Mouse (Mus musculus) liver, adult (tissue): Measurements from ENCODE around the gene Trmt112.

Experiments
- GATA4 ChIP-seq: IDR thresholded peaks from 2 replicates; pipeline ENCODE4 v1.6.1; 2014; ENCODE audit warnings: mild to moderate bottlenecking, low read length; ENCODE audit not compliant: insufficient replicate concordance

The Trmt112 gene

DNA sequence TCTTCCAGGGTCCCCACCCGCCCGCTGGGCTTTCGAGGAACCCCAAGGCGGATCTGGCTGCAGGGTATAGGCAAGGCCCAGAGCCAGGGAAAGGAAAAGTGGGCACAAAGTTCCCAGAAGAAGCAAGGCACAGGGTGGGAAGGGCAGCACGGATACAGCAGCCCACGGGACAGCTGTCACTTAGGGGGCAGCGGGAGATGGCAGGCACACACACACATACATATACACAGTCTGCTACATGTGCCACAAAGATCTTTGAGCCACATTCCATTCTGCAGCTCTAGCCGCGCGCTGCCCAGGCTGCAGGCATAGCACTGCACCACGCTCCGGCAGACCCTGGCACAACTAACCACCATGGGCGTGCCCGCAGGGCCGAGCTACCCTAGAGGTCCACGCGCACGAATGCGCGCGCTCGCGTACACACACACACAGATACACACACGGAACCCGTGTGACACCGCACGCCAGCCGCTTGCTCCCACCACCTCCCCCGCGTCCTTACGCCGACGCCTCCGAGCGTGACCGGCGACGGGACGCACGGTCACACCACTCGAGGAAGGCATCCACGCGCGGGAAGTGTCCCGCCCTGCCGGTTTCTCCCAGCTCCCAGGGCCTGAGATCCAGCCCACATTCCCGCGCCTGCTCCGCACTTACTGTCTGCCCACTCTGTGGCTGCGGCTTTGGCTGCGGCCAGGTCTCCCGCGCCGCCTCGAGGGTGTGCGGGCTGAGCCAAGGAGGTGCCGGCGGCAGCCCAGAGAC lies 24.1 kb downstream of the Trmt112 start:
- no peak for TF ChIP-seq GATA4

- TF ChIP-seq GATA4: no peak
Measured at GRCm38 (mm10) chr19:6934195-6934977, 24.9 kb downstream of the Trmt112 start, which contains the start of gene Kcnk4. Kcnk4 (minus strand) TSS chr19:6934515.

DNA sequence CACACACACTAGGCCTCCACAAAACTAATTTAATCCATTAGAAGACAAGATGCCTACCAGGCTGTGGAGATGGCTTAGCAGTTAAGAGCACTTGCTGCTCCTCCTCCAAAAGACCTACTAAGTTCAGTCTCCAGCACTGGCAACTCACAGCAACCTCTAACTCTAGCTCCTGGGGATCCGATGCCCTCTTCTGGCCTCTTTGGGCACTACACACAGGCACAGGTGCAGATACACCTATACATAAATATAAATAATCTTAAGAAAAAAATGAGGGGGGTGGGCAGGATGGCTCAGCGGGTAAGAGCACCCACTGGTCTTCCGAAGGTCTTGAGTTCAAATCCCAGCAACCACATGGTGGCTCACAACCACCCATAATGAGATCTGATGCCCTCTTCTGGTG lies 26.8 kb downstream of the Trmt112 start:
- TF ChIP-seq GATA4: no peak

DNA sequence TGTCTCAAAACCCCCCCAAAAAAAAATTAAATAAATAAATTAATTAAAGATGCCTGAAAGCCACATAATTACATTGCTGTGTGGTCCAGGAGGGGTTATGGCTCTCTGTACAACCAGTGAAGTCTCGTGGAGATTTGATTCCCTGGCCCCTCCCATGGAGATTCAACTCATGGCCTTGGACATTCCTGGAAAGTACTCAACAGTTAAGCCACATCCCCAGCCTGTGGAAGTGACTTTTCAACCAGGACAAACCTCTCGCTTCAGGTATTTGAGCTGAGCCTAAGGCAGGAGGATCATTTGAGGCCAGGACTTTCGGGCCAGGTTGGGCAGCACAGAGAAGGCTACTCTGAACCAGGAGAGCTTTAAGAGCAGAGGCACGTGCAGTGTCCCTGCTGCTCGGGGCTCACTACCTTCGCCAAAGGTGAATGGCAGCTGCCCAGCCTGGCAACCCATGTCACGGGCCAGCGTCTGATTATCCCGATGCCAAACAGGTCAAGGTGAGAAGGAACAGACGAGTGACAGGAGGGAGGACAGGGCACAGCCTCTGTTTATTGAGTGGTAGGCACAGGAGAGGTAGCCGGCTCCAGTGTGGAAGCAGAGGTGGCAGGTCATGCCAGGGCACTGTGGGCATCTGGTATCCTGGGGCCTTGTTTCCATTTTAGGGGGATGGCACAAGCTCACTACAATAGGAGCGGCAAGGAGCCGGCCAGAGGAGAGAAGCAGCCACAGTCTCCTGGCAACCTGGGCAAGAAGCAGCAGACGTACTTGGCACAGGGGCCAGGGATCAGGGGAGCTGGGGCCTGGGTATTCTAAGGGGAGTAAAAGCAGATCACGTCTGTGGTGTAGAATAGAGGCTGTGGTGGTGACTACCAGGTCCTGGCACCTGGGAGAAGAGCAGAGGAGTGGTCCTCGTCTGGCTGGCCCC lies 28.3 kb downstream of the Trmt112 start:
- no peak for TF ChIP-seq GATA4

GRCm38 (mm10) chr19:6939106-6940002 lies 29.9 kb downstream of the Trmt112 start:
- TF ChIP-seq GATA4: no peak

- TF ChIP-seq GATA4: no peak
Measured at GRCm38 (mm10) chr19:6940396-6941351, 31.2 kb downstream of the Trmt112 start.

GRCm38 (mm10) chr19:6941372-6942248 lies 32.1 kb downstream of the Trmt112 start, which contains the start of gene Bad:
Bad (plus strand) TSS chr19:6941861.
- no peak for TF ChIP-seq GATA4

GRCm38 (mm10) chr19:6942249-6942691 lies 32.8 kb downstream of the Trmt112 start, which contains the start of gene Gpr137:
Gpr137 (minus strand) TSS chr19:6942480.
- TF ChIP-seq GATA4: no peak

DNA sequence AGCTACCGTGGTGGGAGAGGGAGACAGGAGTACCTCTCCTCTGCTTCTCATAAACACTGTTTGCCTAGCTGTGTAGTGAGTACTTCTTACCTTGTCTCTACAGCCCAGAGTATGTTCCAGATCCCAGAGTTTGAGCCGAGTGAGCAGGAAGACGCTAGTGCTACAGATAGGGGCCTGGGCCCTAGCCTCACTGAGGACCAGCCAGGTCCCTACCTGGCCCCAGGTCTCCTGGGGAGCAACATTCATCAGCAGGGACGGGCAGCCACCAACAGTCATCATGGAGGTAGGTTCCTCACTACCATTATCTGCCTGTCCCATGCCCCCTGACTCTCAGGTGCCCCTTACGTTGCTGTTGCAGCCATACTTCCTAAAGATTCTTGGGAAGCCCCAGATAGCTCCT lies 33.3 kb downstream of the Trmt112 start:
- TF ChIP-seq GATA4: no peak

- TF ChIP-seq GATA4: no peak
Measured at GRCm38 (mm10) chr19:6943709-6944108, 34.2 kb downstream of the Trmt112 start.

- no peak for TF ChIP-seq GATA4
Measured at GRCm38 (mm10) chr19:6947742-6948141, 38.2 kb downstream of the Trmt112 start.

DNA sequence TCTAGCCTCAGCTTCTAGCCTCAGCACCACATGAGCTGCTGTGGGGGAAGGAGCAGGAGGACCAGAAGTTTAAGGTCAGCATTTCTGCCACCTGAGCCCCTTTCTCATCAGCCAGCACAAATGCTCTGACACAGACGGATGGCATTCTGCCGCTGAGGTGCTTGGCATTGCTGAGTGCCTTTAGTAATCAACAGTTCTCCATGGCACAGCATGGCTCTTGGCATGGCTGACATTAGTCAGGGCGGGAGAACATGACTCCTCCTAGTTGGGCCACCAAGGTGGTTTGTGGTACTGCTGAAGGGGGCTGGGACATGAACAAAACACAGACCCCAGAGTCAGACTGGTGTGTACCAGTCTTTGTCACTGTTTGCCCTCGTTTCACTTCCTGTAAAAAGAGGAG lies 38.7 kb downstream of the Trmt112 start:
- TF ChIP-seq GATA4: no peak
